Mouse (Mus musculus): Measurements from ENCODE around the gene Numbl. TPM values are rescaled to one million over a fixed set of nuclear protein-coding genes. Genes with fewer than 3 reads are reported as not detected.
A peak's percentile ranks its signal among the peaks of the same experiment; 100 is the strongest.

The Numbl gene
- total and polyA plus RNA-seq, 2 experiments from 2014 or later, result 6.2 to 15.9 TPM

DNA sequence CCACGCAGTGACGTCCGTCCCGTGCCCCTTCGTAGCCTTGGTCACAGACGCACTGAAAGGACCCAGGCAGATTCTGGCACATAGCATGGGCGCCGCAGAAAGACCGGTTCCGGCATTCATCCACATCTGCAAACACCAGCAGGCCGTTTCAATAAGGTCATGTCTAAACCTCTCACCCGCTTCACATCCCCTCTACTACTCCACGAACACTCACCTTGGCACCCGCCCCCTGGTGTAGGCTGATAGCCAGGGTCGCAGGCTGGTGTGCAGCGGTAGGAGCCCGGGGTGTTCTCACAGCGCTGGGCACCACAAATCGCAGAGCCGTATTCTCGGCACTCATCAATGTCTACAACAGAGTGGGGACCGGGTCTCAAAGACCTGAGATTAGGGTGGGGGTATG, 61.2 kb downstream of the Numbl start:
- Histone ChIP-seq H3K9ac (replicated peaks; ENCODE audit: low read depth, low read length) (no peak overlapping the region), H3K9me3 (replicated peaks; ENCODE audit: control insufficient read depth, low read length) (no peaks in the 10 kb centered on the region), H3K4me3 (ENCODE audit: low read depth, low read length) (no peak overlapping the region), H3K27ac (ENCODE audit: low read depth) (no peak overlapping the region), H3K4me2 (ENCODE audit: low read depth, low read length) (no peak overlapping the region), H3K27me3 (ENCODE audit: control insufficient read depth, insufficient read depth, low read length) (peaks cover 27% of the 10 kb centered on the region), H3K4me1 (ENCODE audit: control insufficient read depth, insufficient read depth) (no peaks in the 10 kb centered on the region), H3K36me3 (replicated peaks; ENCODE audit: control insufficient read depth, insufficient read depth, low read length) (peaks cover 5% of the 10 kb centered on the region; the same call in 1 of the 2 replicates)
- ATAC-seq (ENCODE audit: insufficient read depth, low read depth) (no peak), DNase-seq (ENCODE audit: low spot score) (no peak)
- 79% methylated on average over 22 of the region's 22 CpGs for WGBS
- no peak for TF ChIP-seq CTCF (IDR thresholded peaks at IDR 0.05; ENCODE audit: low read depth)
- TF ChIP-seq EP300 (IDR thresholded peaks at IDR 0.05; ENCODE audit: low read depth), result no peak

- Histone ChIP-seq H3K4me2 (ENCODE audit: low read depth, low read length) (no peak overlapping the region), H3K27ac (ENCODE audit: low read depth) (no peak overlapping the region), H3K27me3 (ENCODE audit: control insufficient read depth, insufficient read depth, low read length) (peaks cover 49% of the 10 kb centered on the region), H3K36me3 (replicated peaks; ENCODE audit: control insufficient read depth, insufficient read depth, low read length) (peaks cover 10% of the 10 kb centered on the region; the same call in 1 of the 2 replicates), H3K4me1 (ENCODE audit: control insufficient read depth, insufficient read depth) (no peaks in the 10 kb centered on the region), H3K4me3 (ENCODE audit: low read depth, low read length) (no peak overlapping the region), H3K9me3 (replicated peaks; ENCODE audit: control insufficient read depth, low read length) (no peaks in the 10 kb centered on the region), H3K9ac (replicated peaks; ENCODE audit: low read depth, low read length) (no peak overlapping the region)
- ATAC-seq (ENCODE audit: insufficient read depth, low read depth), result no peak
- no peak for DNase-seq (ENCODE audit: low spot score)
- no peak for TF ChIP-seq CTCF (IDR thresholded peaks at IDR 0.05; ENCODE audit: low read depth)
- no peak for TF ChIP-seq EP300 (IDR thresholded peaks at IDR 0.05; ENCODE audit: low read depth)
- WGBS, result 18% methylated on average over 13 of the region's 13 CpGs
These were observed 64.1 kb downstream of the Numbl start for GRCm38 (mm10) chr7:27322291-27322690.

- no peak overlapping the region for H3K4me3 ChIP-seq (ENCODE audit: low read depth, low read length)
- peaks cover 15% of the 10 kb centered on the region; the same call in 1 of the 2 replicates for H3K36me3 ChIP-seq (replicated peaks; ENCODE audit: control insufficient read depth, insufficient read depth, low read length)
- peaks cover 56% of the 10 kb centered on the region for H3K27me3 ChIP-seq (ENCODE audit: control insufficient read depth, insufficient read depth, low read length)
- no peak overlapping the region for H3K4me2 ChIP-seq (ENCODE audit: low read depth, low read length)
- H3K9ac ChIP-seq (replicated peaks; ENCODE audit: low read depth, low read length), result no peak overlapping the region
- ATAC-seq (ENCODE audit: insufficient read depth, low read depth), result no peak
- DNase-seq (ENCODE audit: low spot score), result no peak
- H3K9me3 ChIP-seq (replicated peaks; ENCODE audit: control insufficient read depth, low read length), result no peaks in the 10 kb centered on the region
- no peaks in the 10 kb centered on the region for H3K4me1 ChIP-seq (ENCODE audit: control insufficient read depth, insufficient read depth)
- 90% methylated on average over 5 of the region's 5 CpGs for WGBS
- no peak overlapping the region for H3K27ac ChIP-seq (ENCODE audit: low read depth)
- TF ChIP-seq CTCF (IDR thresholded peaks at IDR 0.05; ENCODE audit: low read depth) (no peak), EP300 (IDR thresholded peaks at IDR 0.05; ENCODE audit: low read depth) (no peak)
These were observed 64.8 kb downstream of the Numbl start for GRCm38 (mm10) chr7:27323001-27323400.

DNA sequence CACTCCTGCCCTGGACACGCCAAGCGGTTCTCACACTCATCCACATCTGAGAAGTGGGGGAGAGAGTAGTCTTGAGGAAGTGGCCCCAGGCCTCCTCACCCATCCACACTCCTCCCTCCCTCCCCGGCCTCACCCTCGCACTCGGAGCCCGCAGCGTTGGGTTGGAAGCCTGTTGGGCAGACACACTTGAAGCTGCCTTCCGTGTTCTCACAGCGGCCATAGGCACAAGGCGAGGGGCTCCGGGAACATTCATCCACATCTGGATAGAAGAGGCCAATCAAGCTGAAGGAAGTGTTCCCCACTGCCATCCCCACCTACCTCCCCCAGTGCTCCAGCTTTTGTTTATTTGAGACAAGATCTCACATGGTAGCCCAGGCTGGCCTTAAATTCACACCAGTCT, 65.9 kb downstream of the Numbl start:
- Histone ChIP-seq H3K4me1 (ENCODE audit: control insufficient read depth, insufficient read depth) (no peaks in the 10 kb centered on the region), H3K4me3 (ENCODE audit: low read depth, low read length) (no peak overlapping the region), H3K9me3 (replicated peaks; ENCODE audit: control insufficient read depth, low read length) (no peaks in the 10 kb centered on the region), H3K4me2 (ENCODE audit: low read depth, low read length) (no peak overlapping the region), H3K27ac (ENCODE audit: low read depth) (no peak overlapping the region), H3K9ac (replicated peaks; ENCODE audit: low read depth, low read length) (no peak overlapping the region), H3K27me3 (ENCODE audit: control insufficient read depth, insufficient read depth, low read length) (peaks cover 68% of the 10 kb centered on the region), H3K36me3 (replicated peaks; ENCODE audit: control insufficient read depth, insufficient read depth, low read length) (0 out of 2 replicates have a peak, but pooled peaks cover 16% of the 10 kb centered on the region)
- no peak for TF ChIP-seq CTCF (IDR thresholded peaks at IDR 0.05; ENCODE audit: low read depth)
- TF ChIP-seq EP300 (IDR thresholded peaks at IDR 0.05; ENCODE audit: low read depth), result no peak
- no peak for DNase-seq (ENCODE audit: low spot score)
- WGBS, result 96% methylated on average over 11 of the region's 11 CpGs
- ATAC-seq (ENCODE audit: insufficient read depth, low read depth), result no peak

DNA sequence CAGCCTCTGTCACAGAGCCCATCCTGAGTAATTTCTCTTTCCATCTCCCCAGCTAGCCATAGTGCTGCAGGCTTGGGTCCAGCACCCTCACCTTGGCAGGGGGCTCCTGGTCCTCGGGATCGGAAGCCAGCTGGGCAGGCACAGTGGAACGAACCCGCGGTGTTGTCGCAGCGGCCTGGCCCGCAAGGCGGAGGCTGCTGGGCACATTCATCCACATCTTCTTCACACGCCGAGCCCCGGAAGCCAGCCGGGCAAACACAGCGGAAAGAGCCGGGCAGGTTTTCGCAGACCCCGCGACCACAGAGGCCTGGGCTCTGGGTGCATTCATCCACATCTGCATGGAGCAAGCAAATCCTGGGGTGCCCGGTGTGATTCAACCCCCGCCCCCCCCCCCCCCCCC, 66.7 kb downstream of the Numbl start:
- Histone ChIP-seq H3K4me2 (ENCODE audit: low read depth, low read length) (no peak overlapping the region), H3K27me3 (ENCODE audit: control insufficient read depth, insufficient read depth, low read length) (peaks cover 74% of the 10 kb centered on the region), H3K36me3 (replicated peaks; ENCODE audit: control insufficient read depth, insufficient read depth, low read length) (0 out of 2 replicates have a peak, but pooled peaks cover 16% of the 10 kb centered on the region), H3K9ac (replicated peaks; ENCODE audit: low read depth, low read length) (no peak overlapping the region), H3K9me3 (replicated peaks; ENCODE audit: control insufficient read depth, low read length) (no peaks in the 10 kb centered on the region), H3K27ac (ENCODE audit: low read depth) (no peak overlapping the region), H3K4me3 (ENCODE audit: low read depth, low read length) (no peak overlapping the region), H3K4me1 (ENCODE audit: control insufficient read depth, insufficient read depth) (peaks cover 7% of the 10 kb centered on the region; the same call in 1 of the 2 replicates)
- ATAC-seq (ENCODE audit: insufficient read depth, low read depth) (no peak), DNase-seq (ENCODE audit: low spot score) (no peak)
- no peak for TF ChIP-seq CTCF (IDR thresholded peaks at IDR 0.05; ENCODE audit: low read depth)
- 55% methylated on average over 18 of the region's 20 CpGs for WGBS

GRCm38 (mm10) chr7:27325697-27326096, 67.5 kb downstream of the Numbl start:
- peaks cover 11% of the 10 kb centered on the region; the same call in 1 of the 2 replicates for H3K4me1 ChIP-seq (ENCODE audit: control insufficient read depth, insufficient read depth)
- H3K27me3 ChIP-seq (ENCODE audit: control insufficient read depth, insufficient read depth, low read length), result peaks cover 82% of the 10 kb centered on the region
- H3K9ac ChIP-seq (replicated peaks; ENCODE audit: low read depth, low read length), result no peak overlapping the region
- no peaks in the 10 kb centered on the region for H3K9me3 ChIP-seq (replicated peaks; ENCODE audit: control insufficient read depth, low read length)
- DNase-seq (ENCODE audit: low spot score) (peak; percentile 67), ATAC-seq (ENCODE audit: insufficient read depth, low read depth) (peak; percentile 39)
- 10% methylated on average over 24 of the region's 24 CpGs for WGBS
- H3K4me2 ChIP-seq (ENCODE audit: low read depth, low read length), result peak overlapping the region; percentile 44
- H3K36me3 ChIP-seq (replicated peaks; ENCODE audit: control insufficient read depth, insufficient read depth, low read length), result 0 out of 2 replicates have a peak, but pooled peaks cover 16% of the 10 kb centered on the region
- TF ChIP-seq EP300 (IDR thresholded peaks at IDR 0.05; ENCODE audit: low read depth), result no peak
- no peak for TF ChIP-seq CTCF (IDR thresholded peaks at IDR 0.05; ENCODE audit: low read depth)
- peak overlapping the region; percentile 7; the same call in 1 of the 2 replicates for H3K4me3 ChIP-seq (ENCODE audit: low read depth, low read length)
- H3K27ac ChIP-seq (ENCODE audit: low read depth), result no peak overlapping the region

Measured in heart, postnatal 0 days (tissue).